Mouse (Mus musculus) intestine, embryonic 15.5 days (tissue): ENCODE results near the gene Olfr374. TPM values are rescaled to one million over a fixed set of nuclear protein-coding genes. Genes with fewer than 3 reads are reported as not detected.
"Not testable (repeated sequence)": the region's sequence is repeated elsewhere in the genome, so short reads cannot be mapped to it uniquely, and the experiment has no call there.

ENCODE experiments used
- ATAC-seq: fragments of 200-750 bp; cut with Nextera tagmentation; 2 replicates; pipeline ENCODE4 v1.8.0; 2017; ENCODE audit warnings: moderate TSS enrichment, moderate library complexity
- H3K27ac ChIP-seq: fragments of 300-500 bp; sonication (generic); 2 replicates; pipeline ENCODE4 v1.5.1; 2015; ENCODE audit warnings: mild to moderate bottlenecking, inconsistent platforms
- H3K27me3 ChIP-seq: fragments of 300-500 bp; sonication (generic); replicated peaks from 2 replicates; pipeline ENCODE4 v1.6.1; 2015; ENCODE audit warnings: inconsistent platforms
- H3K36me3 ChIP-seq: fragments of 300-500 bp; sonication (generic); 2 replicates; pipeline ENCODE4 v1.6.1; 2015; ENCODE audit warnings: inconsistent platforms
- H3K4me1 ChIP-seq: fragments of 300-500 bp; sonication (generic); replicated peaks from 2 replicates; pipeline ENCODE4 v1.6.1; 2015; ENCODE audit warnings: inconsistent platforms
- H3K4me2 ChIP-seq: fragments of 300-500 bp; sonication (generic); replicated peaks from 2 replicates; pipeline ENCODE4 v1.6.1; 2015; ENCODE audit warnings: mild to moderate bottlenecking, inconsistent platforms
- H3K4me3 ChIP-seq: fragments of 300-500 bp; sonication (generic); replicated peaks from 2 replicates; pipeline ENCODE4 v1.5.1; 2015; ENCODE audit warnings: inconsistent platforms
- H3K9ac ChIP-seq: fragments of 300-500 bp; sonication (generic); 2 replicates; pipeline ENCODE4 v1.6.1; 2015; ENCODE audit warnings: inconsistent platforms
- H3K9me3 ChIP-seq: fragments of 300-500 bp; sonication (generic); 2 replicates; pipeline ENCODE4 v1.6.1; 2016; ENCODE audit warnings: inconsistent platforms
- WGBS: fragments of 180-500 bp; shearing (Covaris S2); methylation state at CpG from one replicate; pipeline ENCODE4 v1.1.7; 2015; 5-methylcytosine and 5-hydroxymethylcytosine counted together
- polyA plus RNA-seq: library from polyadenylated mRNA; unstranded; fragments of >200 nt; fragmentation: Nextera tagmentation; extraction: Ambion mirVana; gene quantifications from 2 replicates; pipeline ENCODE4 v1.2.1, GENCODE M21; 2015

Olfr374 gene
- polyA plus RNA-seq, 1 experiment from 2014 or later = 0.04 TPM

DNA sequence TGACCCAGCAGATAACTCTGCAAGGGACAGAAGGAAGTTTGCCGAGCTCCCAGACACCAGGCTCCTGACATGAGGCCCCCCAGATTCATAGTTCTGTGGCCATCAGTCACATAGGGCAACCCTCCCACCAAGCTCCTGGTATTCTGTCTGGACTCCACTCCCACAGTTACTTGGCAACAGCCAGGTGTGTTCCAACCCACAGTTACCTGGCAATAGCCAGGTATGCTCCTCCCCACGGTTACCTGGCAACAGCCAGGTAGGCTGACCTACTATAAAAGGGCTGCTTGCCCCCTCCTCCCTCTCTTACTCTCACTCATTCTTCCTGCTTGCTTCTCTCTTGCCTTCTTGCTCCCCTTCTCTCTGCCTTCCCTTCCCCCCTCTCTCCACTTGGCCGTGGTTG, 14.6 kb downstream of the Olfr374 start:
- peak; percentile 74 for ATAC-seq
- H3K4me1 ChIP-seq, H3K27ac ChIP-seq, H3K4me3 ChIP-seq, H3K27me3 ChIP-seq, H3K36me3 ChIP-seq, H3K4me2 ChIP-seq, H3K9me3 ChIP-seq, H3K9ac ChIP-seq: not testable (repeated sequence)
- WGBS = 57% methylated on average over 3 of the region's 3 CpGs

DNA sequence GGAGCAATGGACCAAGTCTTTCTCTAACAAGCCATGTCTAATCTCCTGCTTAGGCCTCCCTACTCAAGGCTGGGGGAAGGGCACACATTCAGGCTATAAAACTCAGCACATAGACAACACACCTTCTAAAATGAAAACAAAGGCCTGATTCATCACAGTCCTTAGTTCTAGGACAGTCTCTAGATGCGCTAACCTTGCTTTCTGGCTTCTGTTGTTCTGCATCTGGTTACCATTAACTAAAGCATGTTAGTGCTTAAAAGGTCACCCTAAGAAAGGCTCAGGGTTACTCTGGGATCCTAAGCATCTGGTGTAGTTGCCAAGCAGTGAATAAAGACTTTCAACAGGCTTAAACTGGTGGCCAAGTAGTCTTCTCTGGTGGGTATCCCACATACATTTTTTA, 15.2 kb downstream of the Olfr374 start:
- no peaks in the 10 kb centered on the region for H3K9me3 ChIP-seq
- ATAC-seq = peak; percentile 8; the same call in 1 of the 2 replicates
- H3K27me3 ChIP-seq = no peaks in the 10 kb centered on the region
- no peak overlapping the region for H3K4me3 ChIP-seq
- no peak overlapping the region for H3K27ac ChIP-seq
- no peak overlapping the region for H3K4me2 ChIP-seq
- 70% methylated on average over 1 of the region's 1 CpGs for WGBS
- no peaks in the 10 kb centered on the region for H3K36me3 ChIP-seq
- H3K9ac ChIP-seq = no peak overlapping the region
- no peaks in the 10 kb centered on the region for H3K4me1 ChIP-seq

DNA sequence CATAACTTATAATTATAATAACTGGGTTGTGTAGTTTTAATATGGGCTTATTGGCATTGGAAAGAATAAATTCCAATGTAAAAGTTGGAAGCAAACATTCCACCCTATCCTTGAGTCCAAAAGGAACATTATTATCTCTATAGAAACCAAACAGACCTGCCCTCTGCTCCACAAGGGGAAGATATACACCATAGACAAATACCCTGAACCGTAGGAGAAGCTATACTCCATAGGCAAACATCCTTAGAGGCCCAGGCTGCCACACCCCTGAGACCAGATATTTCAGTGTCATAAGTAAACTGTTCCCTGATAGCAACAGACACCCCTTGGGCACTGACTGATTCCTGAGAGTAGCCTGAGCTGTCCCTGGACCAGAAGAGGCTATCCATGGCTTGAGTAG, 21.0 kb downstream of the Olfr374 start:
- no peak for ATAC-seq
- Histone ChIP-seq H3K4me1 (peaks cover under 1% of the 10 kb centered on the region), H3K9ac (no peak overlapping the region), H3K27me3 (no peaks in the 10 kb centered on the region), H3K27ac (no peak overlapping the region), H3K4me3 (no peak overlapping the region), H3K4me2 (no peak overlapping the region), H3K9me3 (no peaks in the 10 kb centered on the region), H3K36me3 (no peaks in the 10 kb centered on the region)
- 59% methylated on average over 1 of the region's 1 CpGs for WGBS

DNA sequence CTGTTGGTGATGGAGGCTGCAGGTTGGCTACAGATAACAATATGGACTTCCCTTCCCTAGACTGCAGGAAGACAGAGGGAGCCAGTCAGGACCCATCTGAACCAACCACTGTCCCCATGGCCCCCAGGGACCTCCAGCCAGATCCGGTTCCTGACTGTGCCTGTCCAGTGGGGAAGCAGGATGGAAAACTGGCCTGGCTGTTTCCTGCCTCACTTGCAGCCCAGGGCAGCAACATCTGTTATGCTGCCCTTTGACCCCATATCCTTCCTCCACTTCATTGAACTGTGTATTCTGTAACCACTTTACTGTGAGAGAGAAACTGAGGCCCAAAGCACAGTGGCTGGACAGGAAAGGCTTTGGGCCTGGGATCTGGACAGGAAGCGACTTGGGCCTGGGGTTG, 24.4 kb downstream of the Olfr374 start:
- 65% methylated on average over 2 of the region's 2 CpGs for WGBS
- H3K4me1 ChIP-seq = peaks cover 7% of the 10 kb centered on the region
- no peak overlapping the region for H3K4me2 ChIP-seq
- no peak overlapping the region for H3K27ac ChIP-seq
- H3K36me3 ChIP-seq = no peaks in the 10 kb centered on the region
- H3K4me3 ChIP-seq = no peak overlapping the region
- ATAC-seq = no peak
- H3K9me3 ChIP-seq = no peaks in the 10 kb centered on the region
- no peaks in the 10 kb centered on the region for H3K27me3 ChIP-seq
- no peak overlapping the region for H3K9ac ChIP-seq

DNA sequence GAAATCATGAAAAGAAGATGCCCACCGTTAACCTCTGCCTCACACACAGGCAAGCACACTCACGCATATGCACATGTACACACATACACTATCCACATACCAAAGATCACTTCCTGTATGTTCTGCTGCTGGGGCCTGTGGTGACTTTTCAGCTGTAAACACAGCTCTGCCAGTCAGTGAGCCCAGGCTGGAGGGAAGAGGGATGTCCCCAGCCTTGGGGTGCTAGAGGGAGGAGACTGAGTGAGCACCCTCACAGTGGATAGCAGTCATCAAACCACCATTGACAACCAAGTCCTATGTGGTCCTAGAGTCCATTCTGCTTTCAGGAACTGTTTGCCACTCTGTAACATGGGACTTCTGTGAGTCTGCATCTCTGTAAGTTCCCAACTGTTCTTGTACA, 25.1 kb downstream of the Olfr374 start:
- Histone ChIP-seq H3K4me2 (no peak overlapping the region), H3K36me3 (no peaks in the 10 kb centered on the region), H3K27me3 (no peaks in the 10 kb centered on the region), H3K4me3 (no peak overlapping the region), H3K9ac (no peak overlapping the region), H3K9me3 (no peaks in the 10 kb centered on the region), H3K4me1 (peaks cover 7% of the 10 kb centered on the region), H3K27ac (no peak overlapping the region)
- WGBS = 86% methylated on average over 2 of the region's 2 CpGs
- ATAC-seq = no peak

DNA sequence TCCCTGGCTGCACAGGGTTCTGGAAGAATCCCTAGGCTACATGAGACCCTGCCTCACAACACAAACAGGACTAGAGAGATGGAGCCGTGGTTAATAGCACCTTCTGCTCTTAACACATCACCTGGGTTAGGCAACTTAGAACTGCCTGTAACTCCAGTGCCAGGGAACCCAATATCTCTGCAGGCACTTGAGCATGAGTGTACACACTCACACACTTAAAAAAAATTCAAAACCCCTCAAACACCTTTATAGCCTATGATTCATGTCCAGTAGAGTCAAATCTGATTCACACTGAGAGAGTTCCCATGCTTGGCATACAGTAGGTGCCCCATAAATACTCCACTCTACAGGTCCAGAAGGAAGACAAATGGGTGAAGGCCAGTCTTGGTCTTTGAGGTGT, 25.6 kb downstream of the Olfr374 start:
- Histone ChIP-seq H3K4me1 (peaks cover 9% of the 10 kb centered on the region), H3K4me2 (no peak overlapping the region), H3K9me3 (no peaks in the 10 kb centered on the region), H3K27ac (no peak overlapping the region), H3K27me3 (no peaks in the 10 kb centered on the region), H3K36me3 (no peaks in the 10 kb centered on the region), H3K4me3 (no peak overlapping the region), H3K9ac (no peak overlapping the region)
- no peak for ATAC-seq
- 78% methylated on average over 1 of the region's 1 CpGs for WGBS

DNA sequence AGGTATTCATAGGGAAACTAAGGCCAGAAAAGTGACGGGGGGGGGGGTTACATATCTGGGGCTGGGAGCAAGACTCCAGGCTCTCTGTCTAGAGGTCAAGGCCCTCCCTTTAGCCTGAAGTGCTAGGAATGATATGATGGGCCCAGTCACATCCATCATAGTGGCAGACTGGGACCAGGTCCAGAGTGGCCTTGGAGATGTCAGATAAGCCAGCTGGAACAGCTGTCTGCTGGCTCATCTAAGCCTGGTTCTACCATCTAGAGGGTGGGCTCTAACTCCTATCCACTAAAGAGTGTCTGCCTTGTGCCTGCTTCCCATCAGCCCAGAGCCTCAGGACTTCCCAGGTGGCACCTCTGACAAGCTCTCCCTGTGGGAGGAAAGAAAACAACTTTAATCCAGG, 26.1 kb downstream of the Olfr374 start:
- H3K27ac ChIP-seq = no peak overlapping the region
- H3K27me3 ChIP-seq = no peaks in the 10 kb centered on the region
- no peaks in the 10 kb centered on the region for H3K36me3 ChIP-seq
- WGBS = 65% methylated on average over 1 of the region's 1 CpGs
- H3K9me3 ChIP-seq = no peaks in the 10 kb centered on the region
- H3K9ac ChIP-seq = no peak overlapping the region
- peaks cover 14% of the 10 kb centered on the region for H3K4me1 ChIP-seq
- no peak overlapping the region for H3K4me2 ChIP-seq
- no peak for ATAC-seq
- no peak overlapping the region for H3K4me3 ChIP-seq

DNA sequence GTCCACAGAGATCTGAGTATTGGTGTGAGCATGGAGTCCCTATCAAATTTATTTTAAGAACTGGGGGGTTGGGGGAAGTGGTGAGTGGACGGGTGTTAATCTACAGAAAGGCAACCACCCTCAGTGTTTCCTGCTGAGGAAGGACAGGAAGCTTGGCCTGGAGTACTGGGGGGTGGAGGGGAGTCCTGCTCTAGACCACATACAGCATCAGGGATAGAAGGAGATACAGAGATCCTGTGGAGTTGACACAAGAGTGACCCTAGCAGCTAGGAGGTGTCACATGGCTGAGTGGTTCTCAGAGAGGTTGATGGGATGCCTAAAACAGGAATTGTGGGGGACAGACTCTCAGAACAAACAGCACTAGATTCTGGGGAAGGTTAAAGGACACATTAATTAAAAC, 26.7 kb downstream of the Olfr374 start:
- H3K4me3 ChIP-seq = no peak overlapping the region
- H3K9me3 ChIP-seq = no peaks in the 10 kb centered on the region
- peaks cover 2% of the 10 kb centered on the region; the same call in 1 of the 2 replicates for H3K36me3 ChIP-seq
- no peak overlapping the region for H3K9ac ChIP-seq
- ATAC-seq = no peak
- no peaks in the 10 kb centered on the region for H3K27me3 ChIP-seq
- no peak overlapping the region for H3K4me2 ChIP-seq
- H3K4me1 ChIP-seq = peaks cover 20% of the 10 kb centered on the region
- no peak overlapping the region for H3K27ac ChIP-seq
- WGBS = 35% methylated on average over 1 of the region's 1 CpGs

DNA sequence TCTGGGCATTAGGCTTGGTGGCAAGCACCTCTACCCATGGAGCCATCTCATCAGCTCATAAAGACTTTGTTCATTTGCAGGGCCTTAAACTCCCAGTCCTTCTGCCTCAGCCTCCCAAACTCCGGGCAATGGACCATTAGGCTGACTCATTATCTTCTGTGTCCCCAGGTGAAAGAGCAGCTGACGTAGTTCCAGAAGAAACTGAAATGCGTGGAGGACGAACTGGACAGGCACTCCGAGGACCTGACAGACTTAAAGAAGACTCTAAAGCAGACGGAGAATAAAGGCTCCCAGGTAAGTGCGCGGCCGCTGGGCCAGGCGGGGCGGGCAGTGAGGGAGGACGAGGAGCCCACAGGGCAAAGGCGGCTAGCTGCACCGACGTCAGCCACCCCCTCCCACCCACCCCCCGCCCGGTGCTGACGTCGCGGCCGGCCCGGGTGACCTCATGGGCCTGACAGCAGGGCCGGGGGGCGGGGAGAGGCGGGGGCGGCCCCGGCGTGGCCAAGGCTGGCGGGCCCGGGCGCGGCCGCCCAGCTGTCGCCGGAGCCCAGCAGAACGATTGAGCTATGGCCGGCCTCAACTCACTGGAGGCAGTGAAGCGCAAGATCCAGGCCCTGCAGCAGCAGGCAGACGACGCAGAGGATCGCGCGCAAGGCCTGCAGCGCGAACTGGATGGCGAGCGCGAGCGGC, 28.1 kb downstream of the Olfr374 start, which contains the start of gene Tpm4:
Tpm4 (plus strand) TSS at position 220 of the 690 bp plus-strand sequence.
- no peaks in the 10 kb centered on the region for H3K9me3 ChIP-seq
- H3K9ac ChIP-seq = peak within 1 kb of the TSS; percentile 98
- H3K27ac ChIP-seq = peak within 1 kb of the TSS; percentile 100
- peak; percentile 89 for ATAC-seq
- no peaks in the 10 kb centered on the region for H3K27me3 ChIP-seq
- H3K4me3 ChIP-seq = peak within 1 kb of the TSS; percentile 83
- H3K4me2 ChIP-seq = peak within 1 kb of the TSS; percentile 77
- under 1% methylated on average over 49 of the region's 49 CpGs for WGBS
- peaks cover 11% of the 10 kb centered on the region for H3K36me3 ChIP-seq
- H3K4me1 ChIP-seq = peaks cover 21% of the 10 kb centered on the region

DNA sequence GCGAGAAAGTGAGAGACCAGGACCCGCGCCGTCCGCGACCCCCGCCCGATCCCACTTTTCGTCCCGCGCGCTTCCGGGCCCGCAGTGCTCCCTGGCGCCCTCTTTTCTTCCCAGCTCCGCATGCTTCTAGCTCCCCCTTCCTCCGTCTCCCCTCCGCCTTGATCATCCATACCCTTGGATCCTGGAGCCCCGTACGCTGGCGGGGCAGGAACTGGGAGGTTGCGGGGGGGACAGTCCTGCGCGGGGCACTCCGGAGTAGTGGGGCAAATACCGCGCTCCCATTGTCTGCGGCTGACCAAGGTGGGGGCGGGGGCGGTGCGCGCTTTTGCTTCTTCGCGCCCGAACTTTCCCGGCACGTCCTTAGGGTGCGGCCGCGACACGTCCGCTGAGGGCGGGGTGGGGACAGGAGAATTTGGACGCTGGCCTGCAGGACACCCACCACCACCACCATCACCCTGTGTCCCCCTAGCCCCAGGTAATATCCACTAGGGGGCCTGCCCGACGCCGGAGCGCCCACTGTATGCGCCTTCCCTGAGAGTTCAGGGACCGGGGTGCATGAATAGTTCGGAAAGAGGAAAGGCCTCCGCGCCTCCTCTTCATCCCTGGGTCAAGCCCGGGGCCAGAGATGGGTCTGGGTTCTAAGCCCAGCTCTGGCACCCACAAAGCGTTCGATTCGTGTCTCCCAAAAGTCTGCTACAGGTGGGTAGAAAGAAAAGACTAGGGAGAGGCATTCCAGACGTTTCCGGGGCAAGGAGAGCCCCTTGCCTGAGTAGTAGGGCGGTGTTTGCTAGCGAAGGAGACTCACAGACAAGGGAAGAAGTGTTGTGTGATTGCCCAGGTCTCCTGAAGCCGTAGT, 28.8 kb downstream of the Olfr374 start:
- Histone ChIP-seq H3K4me3 (peak overlapping the region; percentile 83), H3K27ac (peak overlapping the region; percentile 100), H3K4me2 (peak overlapping the region; percentile 77), H3K9me3 (no peaks in the 10 kb centered on the region), H3K9ac (peak overlapping the region; percentile 98), H3K36me3 (peaks cover 16% of the 10 kb centered on the region), H3K4me1 (peaks cover 21% of the 10 kb centered on the region), H3K27me3 (no peaks in the 10 kb centered on the region)
- WGBS = under 1% methylated on average over 62 of the region's 62 CpGs
- ATAC-seq = peak; percentile 67

DNA sequence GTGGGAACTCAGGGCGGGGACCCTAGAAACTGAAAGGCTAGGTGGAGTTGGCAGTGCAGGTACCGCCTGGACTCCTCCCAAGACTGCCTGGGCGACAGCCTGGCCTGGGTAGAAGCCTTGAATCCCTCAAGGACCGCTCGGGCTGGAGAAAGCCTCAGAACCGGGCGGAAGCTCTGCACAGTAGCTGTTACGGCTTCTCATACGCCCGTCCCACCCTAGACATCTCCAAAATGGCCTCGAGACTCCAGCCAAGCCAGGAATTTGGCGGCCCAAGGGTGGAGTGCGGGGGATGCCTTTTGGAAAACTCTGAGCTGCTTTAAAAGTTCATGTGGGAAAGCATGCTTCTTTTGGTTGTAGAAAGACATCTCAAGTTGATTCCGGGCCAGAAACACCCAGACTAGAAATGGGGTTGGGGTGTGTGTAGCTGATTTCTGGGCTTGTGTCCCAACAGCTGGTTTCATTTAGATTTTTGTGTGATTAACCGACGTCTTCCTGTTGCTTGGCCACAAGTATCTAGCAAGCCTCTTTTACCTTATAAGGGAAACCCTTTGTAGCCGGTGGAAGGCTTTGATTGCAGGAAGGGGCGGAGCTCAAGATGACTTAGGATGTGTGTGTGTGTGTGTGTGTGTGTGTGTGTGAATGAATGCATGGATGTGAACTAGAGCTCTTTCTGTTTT, 29.6 kb downstream of the Olfr374 start:
- WGBS = under 1% methylated on average over 18 of the region's 18 CpGs
- peak overlapping the region; percentile 77 for H3K4me2 ChIP-seq
- peak overlapping the region; percentile 100 for H3K27ac ChIP-seq
- no peaks in the 10 kb centered on the region for H3K9me3 ChIP-seq
- no peaks in the 10 kb centered on the region for H3K27me3 ChIP-seq
- ATAC-seq = peak; percentile 59
- peak overlapping the region; percentile 98 for H3K9ac ChIP-seq
- peaks cover 16% of the 10 kb centered on the region for H3K36me3 ChIP-seq
- peaks cover 21% of the 10 kb centered on the region for H3K4me1 ChIP-seq
- peak overlapping the region; percentile 83 for H3K4me3 ChIP-seq

DNA sequence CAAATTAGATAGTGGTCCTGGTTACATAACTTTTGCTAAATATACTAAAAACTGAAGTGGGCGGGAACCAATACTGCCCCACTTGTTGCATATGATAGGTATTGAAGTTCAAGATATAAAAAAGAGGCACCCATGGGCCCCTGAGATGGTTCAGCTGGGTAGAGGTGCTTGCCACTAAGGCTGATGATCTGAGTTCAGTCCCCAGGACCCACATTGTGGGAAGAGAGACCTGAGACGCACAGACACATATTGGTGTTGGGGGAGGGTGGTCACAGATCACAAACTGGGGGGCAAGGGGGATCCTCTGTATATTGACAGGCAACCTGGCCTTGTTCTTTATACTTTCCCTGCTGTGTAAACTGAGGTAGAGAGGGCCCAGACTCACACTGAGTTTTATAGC, 30.6 kb downstream of the Olfr374 start:
- Histone ChIP-seq H3K4me1 (peaks cover 21% of the 10 kb centered on the region), H3K9me3 (no peaks in the 10 kb centered on the region), H3K4me2 (peak overlapping the region; percentile 77), H3K36me3 (peaks cover 22% of the 10 kb centered on the region), H3K4me3 (peak overlapping the region; percentile 83; the same call in 1 of the 2 replicates), H3K27me3 (no peaks in the 10 kb centered on the region), H3K9ac (no peak overlapping the region), H3K27ac (no peak overlapping the region)
- ATAC-seq = no peak
- WGBS = 66% methylated on average over 2 of the region's 2 CpGs
